Mouse (Mus musculus) liver, adult 2 months (tissue): Measurements from ENCODE around the gene Glra4. TPM values are rescaled to one million over a fixed set of nuclear protein-coding genes. Genes with fewer than 3 reads are reported as not detected.

Source experiments
- DNase-seq: peaks from one replicate; pipeline ENCODE4 v3.0.0-alpha.2; 2011; ENCODE audit warnings: low read depth, low spot score; ENCODE audit errors: extremely low read depth
- H3K27ac ChIP-seq: fragments of 200-500 bp; replicated peaks from 2 replicates; pipeline ENCODE4 v1.5.1; 2012; ENCODE audit warnings: low read depth, mild to moderate bottlenecking, control low read depth, inconsistent platforms, low read length; ENCODE audit not compliant: insufficient read depth
- H3K27me3 ChIP-seq: fragments of 200-500 bp; 2 replicates; pipeline ENCODE4 v1.6.1; 2012; ENCODE audit warnings: mild to moderate bottlenecking, moderate library complexity, low read length, inconsistent platforms; ENCODE audit not compliant: control insufficient read depth, insufficient read depth
- H3K36me3 ChIP-seq: fragments of 200-500 bp; 2 replicates; pipeline ENCODE4 v1.6.1; 2012; ENCODE audit warnings: low read length, inconsistent platforms; ENCODE audit not compliant: control insufficient read depth, insufficient read depth
- H3K4me1 ChIP-seq: fragments of 200-500 bp; 2 replicates; pipeline ENCODE4 v1.6.1; 2011; ENCODE audit warnings: low read length; ENCODE audit not compliant: control insufficient read depth, insufficient read depth
- H3K4me3 ChIP-seq: fragments of 200-500 bp; 2 replicates; pipeline ENCODE4 v1.5.1; 2011; ENCODE audit warnings: low read depth, mild to moderate bottlenecking, control low read depth, low read length, moderate library complexity; ENCODE audit not compliant: insufficient read depth
- H3K79me2 ChIP-seq: fragments of 200-500 bp; 2 replicates; pipeline ENCODE4 v1.6.1; 2012; ENCODE audit warnings: inconsistent platforms, mild to moderate bottlenecking, low read length, moderate library complexity; ENCODE audit not compliant: control insufficient read depth, insufficient read depth
- H3K9ac ChIP-seq: fragments of 200-500 bp; 2 replicates; pipeline ENCODE4 v1.6.1; 2012; ENCODE audit warnings: low read depth, mild to moderate bottlenecking, control low read depth, inconsistent platforms, low read length
- CTCF ChIP-seq: fragments of 200-500 bp; IDR thresholded peaks from 2 replicates; pipeline ENCODE4 v1.5.1; 2011; ENCODE audit warnings: low read depth, low read length, control low read depth
- POLR2A ChIP-seq: fragments of 200-500 bp; IDR thresholded peaks from 2 replicates; pipeline ENCODE4 v1.6.1; 2011; ENCODE audit warnings: low read length, control low read depth; ENCODE audit not compliant: insufficient read depth; ENCODE audit errors: extremely low read depth
- WGBS: fragments of 180-500 bp; shearing (Covaris S2); methylation state at CpG from one replicate; pipeline ENCODE4 v1.1.7; 2018; 5-methylcytosine and 5-hydroxymethylcytosine counted together
- polyA plus RNA-seq: library from polyadenylated mRNA; depleted of rRNA; stranded (reverse); fragments of >200 nt; gene quantifications from 2 replicates; pipeline ENCODE4 v1.2.3, GENCODE M21; 2012; rRNA removed
- total RNA-seq: library from RNA; depleted of rRNA; stranded (reverse); fragments of >200 nt; gene quantifications from 2 replicates; pipeline ENCODE4 v1.2.3, GENCODE M21; 2014; rRNA removed

The Glra4 gene
- total and polyA plus RNA-seq, 2 experiments, result not detected

DNA sequence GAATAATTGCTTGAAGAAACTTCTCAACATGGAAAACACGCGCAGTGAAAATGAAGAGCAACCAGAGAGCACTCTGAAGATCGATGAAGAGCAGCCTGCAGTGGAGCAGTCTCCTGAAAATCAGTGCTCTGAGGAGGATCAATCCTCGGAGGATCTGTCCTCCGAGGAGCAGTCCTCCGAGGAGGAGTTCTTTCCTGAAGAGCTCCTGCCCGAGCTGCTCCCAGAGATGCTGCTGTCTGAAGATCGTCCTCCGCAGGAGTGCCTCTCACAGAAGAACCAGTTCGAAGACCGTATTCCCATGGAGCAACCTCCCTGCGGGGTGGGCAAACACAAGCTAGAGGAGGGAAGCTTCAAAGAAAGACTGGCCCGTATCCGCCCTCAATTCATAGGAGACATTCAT, 71.2 kb downstream of the Glra4 start:
- TF ChIP-seq POLR2A (no peak), CTCF (no peak)
- no peaks in the 10 kb centered on the region for H3K27me3 ChIP-seq
- no peak overlapping the region for H3K27ac ChIP-seq
- H3K9ac ChIP-seq, result peak overlapping the region; percentile 50; the same call in 1 of the 2 replicates
- H3K4me3 ChIP-seq, result peak overlapping the region; percentile 60; the same call in 1 of the 2 replicates
- H3K4me1 ChIP-seq, result no peaks in the 10 kb centered on the region
- WGBS, result 30% methylated on average over 14 of the region's 14 CpGs
- no peak for DNase-seq
- no peaks in the 10 kb centered on the region for H3K79me2 ChIP-seq
- H3K36me3 ChIP-seq, result no peaks in the 10 kb centered on the region

DNA sequence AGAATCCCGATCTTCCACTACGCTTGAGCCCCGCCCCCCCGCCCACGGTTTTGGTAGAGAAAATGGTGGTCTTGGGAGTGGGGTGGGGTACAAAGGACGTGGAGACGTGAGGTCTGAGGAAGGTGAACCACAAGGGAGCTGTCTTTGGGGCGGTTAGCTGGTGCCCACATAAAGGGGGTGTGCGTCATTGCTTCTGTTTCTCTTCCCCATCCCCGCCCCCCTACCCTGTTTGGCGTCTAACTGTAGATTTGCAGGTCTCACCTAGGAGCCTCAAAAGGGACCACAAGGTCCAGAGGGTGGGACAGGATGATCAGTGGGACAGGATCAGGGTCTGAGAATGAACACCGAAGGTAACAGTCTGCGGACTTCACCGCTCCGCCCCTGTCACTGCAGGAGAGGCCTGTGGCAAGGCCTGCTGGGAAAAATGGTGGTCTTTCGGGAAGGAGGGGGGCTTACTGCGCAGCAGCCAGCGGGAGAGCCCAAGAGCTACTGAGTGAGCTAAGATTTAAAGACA, 71.7 kb downstream of the Glra4 start:
- TF ChIP-seq CTCF, result no peak
- no peak for TF ChIP-seq POLR2A

More for the DNA sequence above, 71.7 kb downstream of the Glra4 start:
- peak overlapping the region; percentile 75 for H3K9ac ChIP-seq
- DNase-seq, result no peak
- no peaks in the 10 kb centered on the region for H3K36me3 ChIP-seq
- H3K79me2 ChIP-seq, result no peaks in the 10 kb centered on the region
- no peaks in the 10 kb centered on the region for H3K4me1 ChIP-seq
- no peak overlapping the region for H3K27ac ChIP-seq
- H3K27me3 ChIP-seq, result no peaks in the 10 kb centered on the region
- peak overlapping the region; percentile 60 for H3K4me3 ChIP-seq
- WGBS, result 2% methylated on average over 16 of the region's 18 CpGs

Other genes with a start within 250 kb of the Glra4 start
- not detected in 2 replicates for gene Kir3dl2, start 236.1 kb downstream of the Glra4 start, total RNA-seq
- not detected in 2 replicates for gene Kir3dl2, start 236.1 kb downstream of the Glra4 start, polyA plus RNA-seq
- gene Tceal3, start 189.3 kb downstream of the Glra4 start, total RNA-seq, result not detected in 2 replicates
- gene Tceal3, start 189.3 kb downstream of the Glra4 start, polyA plus RNA-seq, result not detected in 2 replicates
- 0.28 and 0.60 TPM in 2 replicates for gene Tceal1, start 72.2 kb downstream of the Glra4 start, total RNA-seq
- 0.15 and 0.23 TPM in 2 replicates for gene Tceal1, start 72.2 kb downstream of the Glra4 start, polyA plus RNA-seq
- 116 and 127 TPM in 2 replicates for gene Morf4l2, start 36.5 kb downstream of the Glra4 start, total RNA-seq
- 24.8 and 26.7 TPM in 2 replicates for gene Morf4l2, start 36.5 kb downstream of the Glra4 start, polyA plus RNA-seq
- 0.46 and 1.5 TPM in 2 replicates for gene Plp1, start 42.5 kb upstream of the Glra4 start, total RNA-seq
- gene Plp1, start 42.5 kb upstream of the Glra4 start, polyA plus RNA-seq, result 0.57 and 1.0 TPM in 2 replicates
- not detected in 2 replicates for gene Rab9b, start 88.6 kb upstream of the Glra4 start, total RNA-seq
- not detected in 2 replicates for gene Rab9b, start 88.6 kb upstream of the Glra4 start, polyA plus RNA-seq
- not detected in 2 replicates for gene H2bfm, start 147.2 kb upstream of the Glra4 start, total RNA-seq
- gene H2bfm, start 147.2 kb upstream of the Glra4 start, polyA plus RNA-seq, result not detected in 2 replicates
- gene Tmsb15b2, start 195.4 kb upstream of the Glra4 start, total RNA-seq, result 1.4 TPM in 1 of 2 replicates, not detected in the other
- 0.51 TPM in 1 of 2 replicates, not detected in the other for gene Tmsb15b2, start 195.4 kb upstream of the Glra4 start, polyA plus RNA-seq
- gene Tmsb15l, start 196.7 kb upstream of the Glra4 start, total RNA-seq, result 1.3 and 2.2 TPM in 2 replicates
- 0.12 and 0.21 TPM in 2 replicates for gene Tmsb15l, start 196.7 kb upstream of the Glra4 start, polyA plus RNA-seq
- 1.5 and 1.9 TPM in 2 replicates for gene Tmsb15b1, start 196.7 kb upstream of the Glra4 start, total RNA-seq
- gene Tmsb15b1, start 196.7 kb upstream of the Glra4 start, polyA plus RNA-seq, result 0.43 and 0.68 TPM in 2 replicates
- 0.20 TPM in 1 of 2 replicates, not detected in the other for gene Zcchc18, start 213.0 kb upstream of the Glra4 start, total RNA-seq
- 0.04 TPM in 1 of 2 replicates, not detected in the other for gene Zcchc18, start 213.0 kb upstream of the Glra4 start, polyA plus RNA-seq